Mouse (Mus musculus) retina, adult 2 months (tissue): ENCODE measurements around the gene Adh4.
"Not testable (repeated sequence)": the region's sequence is repeated elsewhere in the genome, so short reads cannot be mapped to it uniquely, and the experiment has no call there.

Source experiments
- DNase-seq: peaks from one replicate; pipeline ENCODE4 v3.0.0-alpha.2; 2012; ENCODE audit warnings: low read depth, low spot score

The Adh4 gene

GRCm38 (mm10) chr3:138443465-138443771 lies 28.2 kb downstream of the Adh4 start:
- no peak for DNase-seq

DNA sequence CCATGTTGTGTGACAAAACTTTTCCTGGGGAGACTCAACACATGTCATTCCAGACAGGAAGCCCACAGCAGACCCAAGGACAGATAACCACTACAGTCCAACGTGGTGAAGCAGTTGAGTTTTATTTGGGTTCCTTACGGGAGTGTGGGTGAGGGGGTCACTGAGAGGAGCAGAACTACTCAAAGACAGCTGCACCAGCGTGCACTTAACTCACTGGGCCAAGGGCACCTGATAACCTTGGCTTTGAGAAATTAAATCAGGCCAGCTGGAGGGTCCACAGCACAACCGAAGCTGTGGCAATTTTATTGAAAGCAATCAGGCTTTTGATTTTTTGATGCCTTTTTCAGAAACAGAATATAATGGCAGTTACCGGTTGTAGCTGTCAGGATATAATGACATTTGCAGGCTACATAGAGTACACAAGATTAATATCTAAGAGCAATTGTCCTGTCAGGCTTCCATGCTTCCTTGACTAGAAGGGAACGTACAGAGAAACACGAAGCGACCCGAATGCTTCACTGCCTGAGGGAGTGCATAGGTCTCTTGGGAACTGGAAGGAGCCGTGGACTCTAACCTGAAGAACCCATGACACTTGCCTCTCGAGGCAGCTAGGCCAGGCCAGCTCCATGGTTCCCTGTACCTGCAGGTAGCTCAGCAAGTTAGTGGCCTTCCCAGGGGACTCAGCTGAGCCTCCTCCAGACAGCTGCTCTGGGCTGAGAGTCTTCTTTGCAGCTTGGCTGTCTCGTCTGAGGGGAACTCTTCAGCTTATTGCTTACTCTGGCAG lies 33.0 kb downstream of the Adh4 start:
- no peak for DNase-seq

- no peak for DNase-seq
Observed at GRCm38 (mm10) chr3:138452169-138452568, 36.9 kb downstream of the Adh4 start.

GRCm38 (mm10) chr3:138454234-138454633 lies 39.0 kb downstream of the Adh4 start:
- no peak for DNase-seq

- no peak for DNase-seq
Observed at GRCm38 (mm10) chr3:138454711-138455435, 39.6 kb downstream of the Adh4 start.

- DNase-seq = no peak
Observed at GRCm38 (mm10) chr3:138458441-138458840, 43.2 kb downstream of the Adh4 start.

GRCm38 (mm10) chr3:138460260-138460659 lies 45.0 kb downstream of the Adh4 start:
- DNase-seq = no peak

DNA sequence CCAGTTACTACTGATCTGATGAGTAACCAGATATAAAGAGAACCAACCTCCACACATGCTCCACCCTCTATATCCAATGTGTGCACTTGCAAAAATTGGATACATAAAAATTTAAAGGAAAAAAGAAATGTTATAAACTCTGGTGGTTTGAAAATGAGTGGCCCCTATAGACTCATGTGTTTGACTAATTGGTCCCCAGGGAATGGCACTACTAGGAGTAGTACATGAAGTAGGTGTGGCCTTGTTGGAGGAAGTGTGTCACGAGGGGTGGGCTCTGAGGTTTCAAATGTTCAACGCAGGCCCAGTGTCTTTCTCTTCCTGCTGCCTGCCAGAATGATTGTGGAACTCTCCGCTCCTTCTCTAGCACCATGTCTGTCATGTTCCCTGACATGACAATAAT lies 46.6 kb downstream of the Adh4 start:
- no peak for DNase-seq

DNA sequence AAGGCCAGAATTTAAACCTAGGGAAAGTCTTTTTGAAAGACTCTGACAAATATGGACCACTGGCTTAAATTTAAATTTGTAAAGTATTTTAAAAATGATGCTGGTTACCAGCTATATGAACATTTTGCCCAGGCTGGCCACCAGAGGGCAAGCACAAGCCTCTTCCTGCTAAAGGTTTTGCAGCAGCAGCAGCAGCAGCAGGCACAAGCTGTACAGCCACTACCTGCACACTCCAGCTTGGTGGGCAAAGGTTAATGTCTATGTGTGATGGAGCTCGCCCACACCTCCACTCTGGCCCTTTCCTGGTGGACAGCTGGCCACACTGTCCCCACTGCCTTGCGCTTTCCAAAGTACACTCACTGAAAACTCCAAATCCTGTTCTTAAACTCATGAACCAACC lies 47.9 kb downstream of the Adh4 start:
- DNase-seq = no peak

GRCm38 (mm10) chr3:138463807-138464206 lies 48.5 kb downstream of the Adh4 start:
- no peak for DNase-seq

GRCm38 (mm10) chr3:138464573-138465147 lies 49.4 kb downstream of the Adh4 start:
- DNase-seq = no peak

DNA sequence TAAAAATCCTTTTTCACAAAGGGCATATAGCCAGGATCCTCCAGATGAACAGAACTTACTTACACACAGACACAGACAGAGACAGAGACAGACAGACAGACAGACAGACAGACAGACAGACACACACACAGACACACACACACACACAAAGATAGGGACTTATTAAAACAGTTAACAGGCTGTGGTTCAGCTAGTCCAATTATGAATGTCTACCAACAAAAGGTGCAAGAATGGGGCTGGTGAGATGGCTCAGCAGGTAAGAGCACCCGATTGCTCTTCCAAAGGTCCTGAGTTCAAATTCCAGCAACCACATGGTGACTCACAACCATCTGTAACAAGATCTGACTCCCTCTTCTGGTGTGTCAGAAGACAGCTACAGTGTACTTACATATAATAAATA lies 51.4 kb downstream of the Adh4 start:
- DNase-seq = not testable (repeated sequence)

DNA sequence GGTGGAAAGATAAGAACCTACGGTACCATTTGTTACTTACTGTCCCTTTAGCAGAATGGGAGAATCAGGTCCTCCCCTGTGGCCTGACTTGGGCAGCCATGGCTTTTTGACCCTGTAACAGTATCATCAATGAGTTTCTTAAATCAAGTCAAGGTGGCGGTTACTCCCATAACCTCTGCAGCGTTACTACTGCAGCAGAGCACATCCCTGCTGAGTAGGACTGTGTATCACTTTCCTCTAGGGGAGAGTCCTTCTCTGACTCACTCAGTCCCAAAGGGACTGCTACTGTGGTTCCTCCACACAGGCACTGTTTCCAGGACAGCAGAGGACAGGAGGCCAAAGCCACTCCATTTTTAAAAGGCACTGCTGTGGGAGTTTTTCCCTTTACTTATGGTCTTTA lies 55.8 kb downstream of the Adh4 start:
- DNase-seq = no peak

DNA sequence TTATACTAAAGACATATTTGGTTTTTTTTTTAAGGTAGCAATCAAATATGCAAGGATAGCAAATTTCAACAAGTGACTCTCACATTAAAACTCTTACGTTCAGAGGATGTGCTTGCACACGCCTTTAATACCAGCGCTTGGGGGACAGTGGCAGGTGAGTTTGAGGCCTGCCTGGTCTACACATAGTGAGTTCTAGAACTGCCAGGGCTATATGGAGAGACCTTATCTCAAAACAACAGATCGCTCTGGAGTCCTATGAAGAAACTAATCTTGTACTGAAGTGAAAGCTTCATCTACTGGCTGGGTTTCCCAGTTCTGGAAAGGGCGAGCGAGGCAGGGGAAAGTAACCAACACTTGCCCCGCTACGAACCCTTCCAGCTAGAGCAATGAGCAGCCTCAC lies 64.2 kb downstream of the Adh4 start:
- DNase-seq = no peak
